In the genomic region with DNA sequence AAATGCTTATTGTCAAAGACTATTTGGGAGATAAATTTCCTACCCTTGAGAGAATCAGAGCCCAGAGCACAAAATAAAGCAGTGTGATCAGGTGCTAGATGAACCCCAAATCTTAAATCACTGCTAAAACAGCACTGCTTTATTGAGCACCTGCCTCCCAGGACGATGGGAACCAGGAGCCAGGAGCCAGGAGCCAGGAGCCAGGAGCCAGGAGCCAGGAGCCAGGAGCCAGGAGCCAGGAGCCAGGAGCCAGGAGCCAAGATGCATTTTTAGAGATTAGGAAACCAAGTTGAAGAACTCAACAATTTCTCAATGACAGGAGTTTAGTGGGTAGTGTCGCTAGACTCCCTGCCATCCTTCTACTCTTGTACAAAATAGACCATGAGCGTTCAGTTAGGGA, we compare ENCODE assay signal across 14 mouse cellular contexts.
"Had no signal": no experiment of that assay in that cellular context is flagged by ENCODE, and none has a peak within 500 bp of the region (broad histone marks: within the 10 kb centered on the region; RNA-seq: fewer than 3 reads in every experiment).

No protein-coding gene starts in this region.

- H3K27ac ChIP-seq: limb, embryonic 13.5 days; liver, embryonic 12.5 days; midbrain, embryonic 10.5 days; neural tube, embryonic 15.5 days had no signal

- H3K4me2 ChIP-seq: limb, embryonic 13.5 days; liver, embryonic 12.5 days; lung, embryonic 14.5 days; neural tube, embryonic 15.5 days had no signal

- H3K4me3 ChIP-seq: limb, embryonic 13.5 days; liver, embryonic 12.5 days; midbrain, embryonic 10.5 days; myocyte; neural tube, embryonic 15.5 days had no signal

- H3K9me3 ChIP-seq: limb, embryonic 13.5 days; liver, embryonic 12.5 days; midbrain, embryonic 10.5 days; neural tube, embryonic 15.5 days had no signal

- ATAC-seq: liver, embryonic 12.5 days had no signal

- H3K4me1 ChIP-seq: limb, embryonic 13.5 days; liver, embryonic 12.5 days; midbrain, embryonic 10.5 days; neural tube, embryonic 15.5 days had no signal

- H3K9ac ChIP-seq: limb, embryonic 13.5 days; liver, embryonic 12.5 days; lung, embryonic 14.5 days; neural tube, embryonic 15.5 days had no signal

- H3K27me3 ChIP-seq: limb, embryonic 13.5 days; liver, embryonic 12.5 days; neural tube, embryonic 15.5 days had no signal

- H3K36me3 ChIP-seq: limb, embryonic 13.5 days; liver, embryonic 12.5 days; midbrain, embryonic 10.5 days; neural tube, embryonic 15.5 days had no signal

- DNase-seq: kidney, postnatal 4 days; left cerebral cortex, postnatal 4 days; lung, embryonic 14.5 days; lung, postnatal 10 days; lung, postnatal 4 days; midbrain, embryonic 14.5 days; right cerebral cortex, adult 18-20 months; right cerebral cortex, postnatal 25 days; thymus, postnatal 4 days had no signal
